Mouse (Mus musculus): ENCODE data around the gene Gm11634. TPM values are rescaled to one million over a fixed set of nuclear protein-coding genes. Genes with fewer than 3 reads are reported as not detected.
"Not testable (repeated sequence)": the region's sequence is repeated elsewhere in the genome, so short reads cannot be mapped to it uniquely, and the experiment has no call there.

Gm11634 gene
- polyA plus RNA-seq, 1 experiment from 2014 or later, result not detected

GRCm38 (mm10) chr11:101587676-101588075 is 11.4 kb downstream of the Gm11634 start:
- H3K4me2 ChIP-seq, result no peak overlapping the region
- no peaks in the 10 kb centered on the region for H3K9me3 ChIP-seq
- no peak overlapping the region for H3K27ac ChIP-seq
- H3K4me1 ChIP-seq (replicated peaks), result no peaks in the 10 kb centered on the region
- no peaks in the 10 kb centered on the region for H3K27me3 ChIP-seq
- peaks cover 4% of the 10 kb centered on the region; the same call in 1 of the 2 replicates for H3K36me3 ChIP-seq
- H3K4me3 ChIP-seq (replicated peaks), result no peak overlapping the region
- no peak overlapping the region for H3K9ac ChIP-seq (replicated peaks)
- 85% methylated on average over 10 of the region's 10 CpGs for WGBS
- no peak for ATAC-seq (ENCODE audit: insufficient number of reproducible peaks, insufficient read depth, low FRiP score, low TSS enrichment, low read depth)

- ATAC-seq (ENCODE audit: insufficient number of reproducible peaks, insufficient read depth, low FRiP score, low TSS enrichment, low read depth), result no peak
- Histone ChIP-seq H3K4me3 (replicated peaks) (no peak overlapping the region), H3K9ac (replicated peaks) (no peak overlapping the region), H3K36me3 (peaks cover 9% of the 10 kb centered on the region), H3K4me2 (no peak overlapping the region), H3K27me3 (no peaks in the 10 kb centered on the region), H3K4me1 (replicated peaks) (peaks cover 9% of the 10 kb centered on the region), H3K9me3 (no peaks in the 10 kb centered on the region), H3K27ac (no peak overlapping the region)
- 84% methylated on average over 4 of the region's 4 CpGs for WGBS
Measured at GRCm38 (mm10) chr11:101585805-101586204, 13.3 kb downstream of the Gm11634 start.

GRCm38 (mm10) chr11:101585031-101585430 is 14.0 kb downstream of the Gm11634 start:
- WGBS, result 93% methylated on average over 1 of the region's 1 CpGs

GRCm38 (mm10) chr11:101583205-101583604 is 15.9 kb downstream of the Gm11634 start:
- peaks cover 9% of the 10 kb centered on the region for H3K4me1 ChIP-seq (replicated peaks)
- no peak for ATAC-seq (ENCODE audit: insufficient number of reproducible peaks, insufficient read depth, low FRiP score, low TSS enrichment, low read depth)
- H3K27ac ChIP-seq, result no peak overlapping the region
- H3K9ac ChIP-seq (replicated peaks), result no peak overlapping the region
- no peaks in the 10 kb centered on the region for H3K27me3 ChIP-seq
- H3K9me3 ChIP-seq, result no peaks in the 10 kb centered on the region
- no peak overlapping the region for H3K4me3 ChIP-seq (replicated peaks)
- 84% methylated on average over 2 of the region's 2 CpGs for WGBS
- H3K4me2 ChIP-seq, result no peak overlapping the region
- peaks cover 35% of the 10 kb centered on the region for H3K36me3 ChIP-seq

More at GRCm38 (mm10) chr11:101585031-101585430, 14.0 kb downstream of the Gm11634 start:
- not testable (repeated sequence) for H3K4me1 ChIP-seq (replicated peaks); ATAC-seq (ENCODE audit: insufficient number of reproducible peaks, insufficient read depth, low FRiP score, low TSS enrichment, low read depth); H3K9ac ChIP-seq (replicated peaks); H3K4me3 ChIP-seq (replicated peaks); H3K4me2 ChIP-seq; H3K27me3 ChIP-seq; H3K27ac ChIP-seq; H3K9me3 ChIP-seq
- H3K36me3 ChIP-seq, result peaks cover 17% of the 10 kb centered on the region

- Histone ChIP-seq H3K27me3 (no peaks in the 10 kb centered on the region), H3K4me1 (replicated peaks) (peaks cover 9% of the 10 kb centered on the region), H3K9ac (replicated peaks) (peak within 1 kb of the TSS; percentile 52), H3K4me2 (peak within 1 kb of the TSS; percentile 59), H3K9me3 (no peaks in the 10 kb centered on the region), H3K27ac (no peak within 1 kb of the TSS), H3K36me3 (peaks cover 43% of the 10 kb centered on the region), H3K4me3 (replicated peaks) (peak within 1 kb of the TSS; percentile 39)
- 19% methylated on average over 30 of the region's 31 CpGs for WGBS
- ATAC-seq (ENCODE audit: insufficient number of reproducible peaks, insufficient read depth, low FRiP score, low TSS enrichment, low read depth), result no peak
Measured at GRCm38 (mm10) chr11:101582054-101583035, 16.7 kb downstream of the Gm11634 start, which contains the start of gene Tmem106a. Tmem106a (plus strand) TSS chr11:101582242.

- ATAC-seq (ENCODE audit: insufficient number of reproducible peaks, insufficient read depth, low FRiP score, low TSS enrichment, low read depth), result no peak
- H3K27ac ChIP-seq, result no peak overlapping the region
- no peak overlapping the region for H3K4me2 ChIP-seq
- H3K9ac ChIP-seq (replicated peaks), result no peak overlapping the region
- 75% methylated on average over 6 of the region's 6 CpGs for WGBS
- H3K4me3 ChIP-seq (replicated peaks), result no peak overlapping the region
- H3K36me3 ChIP-seq, result peaks cover 51% of the 10 kb centered on the region
- no peaks in the 10 kb centered on the region for H3K27me3 ChIP-seq
- H3K9me3 ChIP-seq, result no peaks in the 10 kb centered on the region
- H3K4me1 ChIP-seq (replicated peaks), result peaks cover 9% of the 10 kb centered on the region
Measured at GRCm38 (mm10) chr11:101581081-101581764, 17.8 kb downstream of the Gm11634 start.

GRCm38 (mm10) chr11:101576116-101576515 is 22.9 kb downstream of the Gm11634 start:
- Histone ChIP-seq H3K27ac (no peak overlapping the region), H3K4me3 (replicated peaks) (no peak overlapping the region), H3K4me2 (no peak overlapping the region), H3K4me1 (replicated peaks) (no peaks in the 10 kb centered on the region), H3K36me3 (peaks cover 98% of the 10 kb centered on the region), H3K9ac (replicated peaks) (no peak overlapping the region), H3K27me3 (no peaks in the 10 kb centered on the region), H3K9me3 (no peaks in the 10 kb centered on the region)
- WGBS, result 74% methylated on average over 6 of the region's 6 CpGs
- ATAC-seq (ENCODE audit: insufficient number of reproducible peaks, insufficient read depth, low FRiP score, low TSS enrichment, low read depth), result no peak

GRCm38 (mm10) chr11:101568421-101568820 is 30.6 kb downstream of the Gm11634 start:
- Histone ChIP-seq H3K36me3 (peaks cover 92% of the 10 kb centered on the region), H3K9ac (replicated peaks) (no peak overlapping the region), H3K9me3 (no peaks in the 10 kb centered on the region), H3K4me2 (no peak overlapping the region), H3K4me1 (replicated peaks) (no peaks in the 10 kb centered on the region), H3K4me3 (replicated peaks) (no peak overlapping the region), H3K27me3 (no peaks in the 10 kb centered on the region), H3K27ac (no peak overlapping the region)
- ATAC-seq (ENCODE audit: insufficient number of reproducible peaks, insufficient read depth, low FRiP score, low TSS enrichment, low read depth), result no peak
- 88% methylated on average over 3 of the region's 3 CpGs for WGBS

GRCm38 (mm10) chr11:101562391-101562790 is 36.7 kb downstream of the Gm11634 start:
- H3K9me3 ChIP-seq, result no peaks in the 10 kb centered on the region
- peaks cover 85% of the 10 kb centered on the region for H3K36me3 ChIP-seq
- H3K4me3 ChIP-seq (replicated peaks), result no peak overlapping the region
- no peak overlapping the region for H3K27ac ChIP-seq
- H3K27me3 ChIP-seq, result no peaks in the 10 kb centered on the region
- H3K4me1 ChIP-seq (replicated peaks), result no peaks in the 10 kb centered on the region
- H3K9ac ChIP-seq (replicated peaks), result no peak overlapping the region
- H3K4me2 ChIP-seq, result no peak overlapping the region
- WGBS, result 42% methylated on average over 5 of the region's 5 CpGs
- no peak for ATAC-seq (ENCODE audit: insufficient number of reproducible peaks, insufficient read depth, low FRiP score, low TSS enrichment, low read depth)

GRCm38 (mm10) chr11:101556954-101557353 is 42.1 kb downstream of the Gm11634 start:
- peaks cover 20% of the 10 kb centered on the region for H3K4me1 ChIP-seq (replicated peaks)
- H3K9ac ChIP-seq (replicated peaks), result no peak overlapping the region
- no peaks in the 10 kb centered on the region for H3K9me3 ChIP-seq
- no peak for ATAC-seq (ENCODE audit: insufficient number of reproducible peaks, insufficient read depth, low FRiP score, low TSS enrichment, low read depth)
- no peak overlapping the region for H3K4me2 ChIP-seq
- WGBS, result 90% methylated on average over 2 of the region's 2 CpGs
- no peaks in the 10 kb centered on the region for H3K27me3 ChIP-seq
- no peak overlapping the region for H3K27ac ChIP-seq
- H3K36me3 ChIP-seq, result peaks cover 63% of the 10 kb centered on the region
- no peak overlapping the region for H3K4me3 ChIP-seq (replicated peaks)

GRCm38 (mm10) chr11:101556541-101556940 is 42.5 kb downstream of the Gm11634 start:
- no peak overlapping the region for H3K9ac ChIP-seq (replicated peaks)
- no peaks in the 10 kb centered on the region for H3K27me3 ChIP-seq
- H3K9me3 ChIP-seq, result no peaks in the 10 kb centered on the region
- H3K4me3 ChIP-seq (replicated peaks), result no peak overlapping the region
- no peak overlapping the region for H3K4me2 ChIP-seq
- H3K36me3 ChIP-seq, result peaks cover 62% of the 10 kb centered on the region
- H3K27ac ChIP-seq, result no peak overlapping the region
- WGBS, result 92% methylated on average over 7 of the region's 7 CpGs
- H3K4me1 ChIP-seq (replicated peaks), result peaks cover 20% of the 10 kb centered on the region
- ATAC-seq (ENCODE audit: insufficient number of reproducible peaks, insufficient read depth, low FRiP score, low TSS enrichment, low read depth), result no peak

All from limb, embryonic 12.5 days (tissue).